Mouse (Mus musculus) stomach, embryonic 15.5 days (tissue): ENCODE results near the gene Olfr463. TPM values are rescaled to one million over a fixed set of nuclear protein-coding genes. Genes with fewer than 3 reads are reported as not detected.
"Not testable (repeated sequence)": the region's sequence is repeated elsewhere in the genome, so short reads cannot be mapped to it uniquely, and the experiment has no call there.

Experiments
- ATAC-seq: fragments of 200-750 bp; cut with Nextera tagmentation; 2 replicates; pipeline ENCODE4 v1.8.0; 2017; ENCODE audit warnings: low read depth, moderate number of reproducible peaks, moderate TSS enrichment; ENCODE audit not compliant: insufficient read depth, low FRiP score
- H3K27ac ChIP-seq: fragments of 300-500 bp; sonication (generic); 2 replicates; pipeline ENCODE4 v1.5.1; 2015; ENCODE audit warnings: mild to moderate bottlenecking, inconsistent platforms
- H3K27me3 ChIP-seq: fragments of 300-500 bp; sonication (generic); replicated peaks from 2 replicates; pipeline ENCODE4 v1.6.1; 2015; ENCODE audit warnings: inconsistent platforms
- H3K36me3 ChIP-seq: fragments of 300-500 bp; sonication (generic); 2 replicates; pipeline ENCODE4 v1.6.1; 2015; ENCODE audit warnings: inconsistent platforms
- H3K4me1 ChIP-seq: fragments of 300-500 bp; sonication (generic); 2 replicates; pipeline ENCODE4 v1.6.1; 2015; ENCODE audit warnings: inconsistent platforms
- H3K4me2 ChIP-seq: fragments of 300-500 bp; sonication (generic); 2 replicates; pipeline ENCODE4 v1.6.1; 2015; ENCODE audit warnings: mild to moderate bottlenecking, inconsistent platforms
- H3K4me3 ChIP-seq: fragments of 300-500 bp; sonication (generic); replicated peaks from 2 replicates; pipeline ENCODE4 v1.5.1; 2015; ENCODE audit warnings: inconsistent platforms
- H3K9ac ChIP-seq: fragments of 300-500 bp; sonication (generic); 2 replicates; pipeline ENCODE4 v1.6.1; 2015; ENCODE audit warnings: inconsistent platforms
- H3K9me3 ChIP-seq: fragments of 300-500 bp; sonication (generic); 2 replicates; pipeline ENCODE4 v1.6.1; 2016; ENCODE audit warnings: inconsistent platforms
- WGBS: fragments of 180-500 bp; shearing (Covaris S2); methylation state at CpG from one replicate; pipeline ENCODE4 v1.1.7; 2015; 5-methylcytosine and 5-hydroxymethylcytosine counted together
- polyA plus RNA-seq: library from polyadenylated mRNA; unstranded; fragments of >200 nt; fragmentation: Nextera tagmentation; extraction: Ambion mirVana; gene quantifications from 2 replicates; pipeline ENCODE4 v1.2.1, GENCODE M21; 2015

Olfr463 gene
- polyA plus RNA-seq, 1 experiment from 2014 or later, result not detected

DNA sequence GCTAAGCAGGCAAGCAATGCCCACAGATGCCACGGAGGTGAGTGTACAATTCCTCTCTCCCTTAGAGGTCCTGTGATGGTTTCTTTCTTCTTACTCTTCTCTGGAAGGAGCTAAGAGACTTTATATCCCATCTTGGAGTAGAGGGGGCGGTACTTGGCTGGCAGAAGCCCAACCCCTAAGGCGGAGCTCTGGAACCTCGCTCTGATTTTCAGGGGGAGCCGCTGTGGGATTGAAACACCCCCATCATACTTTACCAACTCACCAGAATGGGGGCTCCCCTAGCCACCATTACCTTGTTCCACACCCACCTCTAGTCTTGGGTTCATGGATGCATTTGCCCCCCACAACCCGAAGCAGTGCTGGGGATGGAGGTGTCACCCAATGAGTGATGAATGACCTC lies 21.8 kb downstream of the Olfr463 start, which contains the start of gene Epx:
Gene Epx, minus strand, starts transcription at position 101 of the 400 bp plus-strand sequence.
- Histone ChIP-seq H3K27me3 (no peaks in the 10 kb centered on the region), H3K4me1 (no peaks in the 10 kb centered on the region), H3K27ac (no peak within 1 kb of the TSS), H3K9ac (no peak within 1 kb of the TSS), H3K36me3 (no peaks in the 10 kb centered on the region), H3K4me3 (no peak within 1 kb of the TSS), H3K4me2 (no peak within 1 kb of the TSS), H3K9me3 (no peaks in the 10 kb centered on the region)
- WGBS, result 80% methylated on average over 6 of the region's 6 CpGs
- no peak for ATAC-seq

DNA sequence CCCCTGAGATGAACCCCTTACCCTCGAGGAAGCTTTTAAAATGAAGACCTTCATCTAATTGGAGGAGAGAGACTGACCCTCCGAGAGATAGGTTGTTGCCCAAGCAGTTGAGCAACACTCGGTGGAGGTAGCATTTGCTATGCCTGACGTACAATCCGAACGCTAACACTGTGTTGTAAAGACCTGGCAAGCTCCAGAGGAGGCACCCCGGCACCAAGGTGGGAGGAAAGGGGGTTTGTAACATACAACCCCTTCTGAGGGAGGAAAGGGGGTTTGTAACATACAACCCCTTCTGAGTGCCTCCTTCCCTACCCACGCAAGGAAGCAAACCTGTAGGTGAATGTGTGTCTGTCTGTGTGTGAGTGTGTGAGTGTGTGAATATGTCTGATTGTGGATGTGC lies 25.4 kb downstream of the Olfr463 start:
- Histone ChIP-seq H3K27me3 (no peaks in the 10 kb centered on the region), H3K9me3 (no peaks in the 10 kb centered on the region), H3K27ac (no peak overlapping the region), H3K4me3 (no peak overlapping the region), H3K9ac (no peak overlapping the region), H3K4me2 (no peak overlapping the region), H3K36me3 (no peaks in the 10 kb centered on the region), H3K4me1 (no peaks in the 10 kb centered on the region)
- 33% methylated on average over 8 of the region's 8 CpGs for WGBS
- ATAC-seq, result no peak

DNA sequence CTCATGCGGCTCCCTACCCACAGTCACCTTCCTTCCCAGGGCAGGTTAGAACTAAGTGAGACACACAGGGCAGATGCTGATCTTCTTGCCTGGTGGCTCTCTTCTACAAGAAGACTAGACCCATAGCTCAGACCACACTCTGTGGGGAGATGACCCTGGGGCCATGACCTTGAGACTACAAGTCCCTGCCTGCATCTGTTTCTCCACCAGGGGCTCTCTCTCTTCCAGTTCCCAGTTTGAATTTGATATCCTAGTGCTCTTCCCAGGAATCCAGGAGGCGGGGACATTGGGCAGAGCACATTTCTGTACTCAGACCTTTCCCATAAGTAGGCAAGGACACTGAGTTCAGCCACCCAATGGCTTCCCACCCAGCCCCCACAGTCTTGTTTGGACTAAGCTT lies 27.1 kb downstream of the Olfr463 start:
- Histone ChIP-seq H3K4me3 (no peak overlapping the region), H3K36me3 (no peaks in the 10 kb centered on the region), H3K4me1 (no peaks in the 10 kb centered on the region), H3K9ac (no peak overlapping the region), H3K4me2 (no peak overlapping the region), H3K27me3 (no peaks in the 10 kb centered on the region), H3K27ac (no peak overlapping the region), H3K9me3 (no peaks in the 10 kb centered on the region)
- no peak for ATAC-seq
- 66% methylated on average over 2 of the region's 2 CpGs for WGBS

DNA sequence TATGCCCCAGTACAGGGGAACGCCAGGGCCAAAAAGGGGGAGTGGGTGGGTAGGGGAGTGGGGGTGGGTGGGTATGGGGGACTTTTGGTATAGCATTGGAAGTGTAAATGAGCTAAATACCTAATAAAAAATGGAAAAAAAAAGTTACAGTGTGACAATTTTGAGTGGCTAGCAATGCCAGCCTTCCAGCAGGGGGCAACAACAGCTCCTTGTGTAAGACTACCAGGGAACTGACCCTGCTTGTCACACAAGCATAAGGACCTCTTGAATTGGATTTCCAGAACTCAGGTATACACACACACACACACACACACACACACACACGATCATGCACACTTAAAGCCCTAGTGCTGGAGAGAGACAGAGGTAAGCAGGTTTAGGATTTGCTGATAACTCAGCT lies 30.3 kb downstream of the Olfr463 start:
- not testable (repeated sequence) for H3K27ac ChIP-seq, H3K9ac ChIP-seq, H3K27me3 ChIP-seq, H3K4me2 ChIP-seq, H3K4me3 ChIP-seq, H3K4me1 ChIP-seq, ATAC-seq, H3K36me3 ChIP-seq, H3K9me3 ChIP-seq
- WGBS, result 86% methylated on average over 1 of the region's 2 CpGs

DNA sequence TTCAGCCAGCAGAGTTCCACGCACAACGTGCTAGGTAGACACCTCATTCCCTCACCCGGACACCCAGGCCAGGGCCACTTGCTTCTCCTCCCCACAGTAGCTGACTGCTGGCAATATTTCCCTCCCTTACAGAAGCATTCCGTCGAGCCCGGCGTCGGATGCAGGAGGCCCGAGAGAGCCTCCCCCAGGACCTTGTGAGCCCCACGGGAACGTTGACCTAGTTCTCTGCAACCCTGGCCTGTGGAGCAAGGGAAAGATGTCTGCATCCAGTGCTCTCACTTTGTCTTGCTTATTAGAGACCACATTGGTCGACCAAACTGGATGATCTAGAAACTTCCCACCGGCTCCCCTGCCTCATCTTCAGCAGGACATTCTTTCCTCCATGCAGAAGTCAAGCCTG lies 34.4 kb downstream of the Olfr463 start:
- no peak overlapping the region for H3K4me2 ChIP-seq
- H3K36me3 ChIP-seq, result peaks cover 8% of the 10 kb centered on the region; the same call in 1 of the 2 replicates
- H3K4me3 ChIP-seq, result no peak overlapping the region
- no peaks in the 10 kb centered on the region for H3K9me3 ChIP-seq
- no peak overlapping the region for H3K9ac ChIP-seq
- H3K27me3 ChIP-seq, result no peaks in the 10 kb centered on the region
- no peaks in the 10 kb centered on the region for H3K4me1 ChIP-seq
- 91% methylated on average over 13 of the region's 13 CpGs for WGBS
- H3K27ac ChIP-seq, result no peak overlapping the region
- no peak for ATAC-seq

DNA sequence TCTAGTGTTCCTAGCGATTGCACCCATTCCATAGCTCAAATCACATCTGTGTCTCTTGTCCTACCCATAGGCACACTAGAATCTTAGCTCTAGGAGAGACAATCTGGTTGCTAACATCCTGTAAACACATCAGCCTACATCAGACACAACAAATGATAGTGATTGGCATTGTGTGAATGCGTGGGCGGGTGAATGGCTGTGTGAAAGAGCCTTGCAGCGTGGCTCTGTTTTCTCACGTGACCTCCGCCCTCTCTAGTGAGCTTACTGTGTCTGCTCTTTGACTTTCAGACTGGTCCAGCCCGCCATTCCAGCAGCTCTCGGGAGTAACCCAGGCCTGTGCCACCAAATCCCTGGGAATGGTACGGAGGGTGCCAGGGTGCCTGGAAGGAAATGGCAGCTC lies 36.8 kb downstream of the Olfr463 start:
- no peaks in the 10 kb centered on the region for H3K27me3 ChIP-seq
- no peak for ATAC-seq
- no peak overlapping the region for H3K9ac ChIP-seq
- no peak overlapping the region for H3K27ac ChIP-seq
- H3K4me1 ChIP-seq, result no peaks in the 10 kb centered on the region
- no peak overlapping the region for H3K4me3 ChIP-seq
- no peak overlapping the region for H3K4me2 ChIP-seq
- 82% methylated on average over 9 of the region's 9 CpGs for WGBS
- H3K9me3 ChIP-seq, result no peaks in the 10 kb centered on the region
- peaks cover 8% of the 10 kb centered on the region; the same call in 1 of the 2 replicates for H3K36me3 ChIP-seq

DNA sequence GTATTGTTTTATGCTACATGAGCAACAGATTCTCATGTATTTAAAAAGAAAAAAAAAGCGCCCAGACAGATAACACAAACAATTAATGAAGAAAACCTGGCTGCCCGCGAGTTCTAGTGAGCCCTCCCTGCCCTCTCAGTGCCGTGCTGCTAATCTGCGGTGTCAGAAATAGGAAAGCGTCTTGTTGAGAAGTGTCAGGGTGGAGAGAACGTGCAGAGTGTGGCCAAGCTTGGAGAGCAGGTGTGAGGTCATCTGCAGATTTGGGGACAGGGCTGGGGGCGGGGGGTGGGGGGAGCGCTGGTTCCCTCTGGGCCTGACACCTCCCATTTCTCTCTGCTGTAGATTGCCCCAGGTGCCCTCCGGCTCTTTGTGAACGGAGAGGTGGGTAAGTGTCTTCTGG lies 37.9 kb downstream of the Olfr463 start:
- 84% methylated on average over 11 of the region's 11 CpGs for WGBS
- Histone ChIP-seq H3K4me3 (no peak overlapping the region), H3K27me3 (no peaks in the 10 kb centered on the region), H3K4me1 (no peaks in the 10 kb centered on the region), H3K9me3 (no peaks in the 10 kb centered on the region), H3K27ac (no peak overlapping the region), H3K36me3 (peaks cover 8% of the 10 kb centered on the region; the same call in 1 of the 2 replicates), H3K4me2 (no peak overlapping the region), H3K9ac (no peak overlapping the region)
- ATAC-seq, result no peak

DNA sequence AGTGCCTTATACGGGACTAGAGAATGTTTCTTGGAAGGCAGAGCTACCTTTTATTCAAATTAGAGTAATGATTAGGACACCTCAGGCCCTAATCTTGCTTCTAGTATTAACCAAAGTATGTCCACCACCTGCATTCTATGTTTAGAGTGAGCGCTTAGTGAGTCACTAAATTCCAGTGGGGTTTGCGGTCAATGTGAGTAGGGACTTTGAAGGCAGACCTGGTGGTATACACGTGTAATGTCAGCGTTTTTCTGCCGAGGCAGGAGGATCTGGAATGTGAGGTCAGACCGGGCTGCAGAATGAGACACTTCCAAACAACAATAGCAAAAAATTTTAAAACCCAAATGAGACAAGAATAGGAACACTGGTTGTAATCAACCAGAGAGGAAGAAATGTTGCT lies 42.6 kb downstream of the Olfr463 start:
- peaks cover 3% of the 10 kb centered on the region; the same call in 1 of the 2 replicates for H3K36me3 ChIP-seq
- H3K9me3 ChIP-seq, result no peaks in the 10 kb centered on the region
- H3K27me3 ChIP-seq, result no peaks in the 10 kb centered on the region
- H3K4me3 ChIP-seq, result no peak overlapping the region
- WGBS, result 84% methylated on average over 7 of the region's 7 CpGs
- H3K4me2 ChIP-seq, result no peak overlapping the region
- H3K27ac ChIP-seq, result no peak overlapping the region
- no peak for ATAC-seq
- no peak overlapping the region for H3K9ac ChIP-seq
- H3K4me1 ChIP-seq, result peaks cover 8% of the 10 kb centered on the region

DNA sequence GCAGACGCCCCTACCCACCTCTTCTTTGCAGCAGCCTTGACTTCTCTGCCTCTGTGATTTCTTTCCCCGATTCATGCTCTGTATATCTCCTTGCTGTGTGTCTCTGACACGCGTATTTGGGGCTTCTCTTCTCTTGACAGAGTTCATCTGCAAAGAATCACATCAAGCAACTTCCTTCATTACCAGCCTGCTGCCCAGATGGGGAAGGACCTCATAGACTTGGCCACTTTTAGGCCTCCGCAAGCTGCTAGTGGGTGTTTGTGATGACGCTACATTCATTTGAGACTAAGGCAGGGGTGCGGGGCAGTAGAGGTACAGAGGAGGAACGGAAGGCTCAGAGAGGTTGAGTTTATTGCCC lies 43.6 kb downstream of the Olfr463 start:
- no peak for ATAC-seq

DNA sequence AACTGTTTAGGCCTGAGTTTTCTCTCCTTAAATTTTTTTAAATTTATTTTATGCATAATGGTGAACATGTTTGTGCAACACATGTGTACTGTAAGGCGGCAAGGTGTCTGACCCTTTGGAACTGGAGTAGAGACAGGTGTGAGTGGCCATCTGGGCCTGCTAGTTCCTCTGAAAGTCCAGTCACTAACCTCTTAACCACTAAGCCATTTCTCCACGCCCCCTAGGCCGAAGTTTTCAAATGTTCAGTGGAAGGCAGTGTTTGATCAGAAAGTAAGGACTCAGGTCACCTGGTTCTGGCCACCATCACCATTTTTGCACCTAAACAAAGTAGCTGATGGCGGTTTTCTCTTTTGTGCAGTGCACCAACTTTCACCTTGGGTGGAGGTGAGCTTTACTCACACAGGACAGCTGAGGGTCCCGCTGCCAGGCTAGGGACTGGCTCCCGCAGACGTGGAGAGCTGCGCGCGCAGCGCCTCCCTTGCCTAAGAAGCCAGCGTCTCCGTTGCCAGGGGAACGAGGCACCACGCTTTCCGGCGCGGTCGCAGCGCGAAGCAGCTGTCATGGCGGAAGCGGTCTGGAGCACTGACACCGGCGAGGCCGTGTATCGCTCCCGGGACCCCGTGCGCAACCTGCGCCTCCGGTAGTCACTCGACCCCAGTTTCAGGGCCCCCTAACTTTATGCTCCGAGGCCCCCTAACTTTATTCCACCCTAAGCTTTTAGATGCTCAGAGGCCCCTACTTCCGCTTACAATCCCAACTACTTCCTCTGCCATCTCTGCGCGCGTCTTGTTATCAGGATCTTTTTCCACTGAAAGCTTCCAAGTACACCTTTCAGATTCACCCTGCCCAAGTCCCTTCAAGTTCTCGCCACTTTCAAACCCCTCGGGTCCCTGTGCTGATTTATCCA lies 44.2 kb downstream of the Olfr463 start, which contains the start of gene Mks1:
Gene Mks1, plus strand, starts transcription at position 526 of the 907 bp plus-strand sequence.
- Histone ChIP-seq H3K4me3 (peak within 1 kb of the TSS; percentile 63), H3K4me2 (peak within 1 kb of the TSS; percentile 81), H3K27me3 (no peaks in the 10 kb centered on the region), H3K9me3 (no peaks in the 10 kb centered on the region), H3K36me3 (no peaks in the 10 kb centered on the region; the same call in 1 of the 2 replicates), H3K9ac (peak within 1 kb of the TSS; percentile 9; the same call in 1 of the 2 replicates), H3K27ac (peak within 1 kb of the TSS; percentile 40; the same call in 1 of the 2 replicates), H3K4me1 (peaks cover 8% of the 10 kb centered on the region)
- 3% methylated on average over 40 of the region's 40 CpGs for WGBS
- ATAC-seq, result peak; percentile 90

More for the DNA sequence above, 43.6 kb downstream of the Olfr463 start:
- 28% methylated on average over 8 of the region's 8 CpGs for WGBS
- Histone ChIP-seq H3K4me1 (peaks cover 8% of the 10 kb centered on the region), H3K9ac (no peak overlapping the region; the same call in 1 of the 2 replicates), H3K4me2 (peak overlapping the region; percentile 81), H3K27me3 (no peaks in the 10 kb centered on the region), H3K27ac (peak overlapping the region; percentile 17; the same call in 1 of the 2 replicates), H3K4me3 (peak overlapping the region; percentile 63), H3K9me3 (no peaks in the 10 kb centered on the region), H3K36me3 (peaks cover 2% of the 10 kb centered on the region; the same call in 1 of the 2 replicates)

DNA sequence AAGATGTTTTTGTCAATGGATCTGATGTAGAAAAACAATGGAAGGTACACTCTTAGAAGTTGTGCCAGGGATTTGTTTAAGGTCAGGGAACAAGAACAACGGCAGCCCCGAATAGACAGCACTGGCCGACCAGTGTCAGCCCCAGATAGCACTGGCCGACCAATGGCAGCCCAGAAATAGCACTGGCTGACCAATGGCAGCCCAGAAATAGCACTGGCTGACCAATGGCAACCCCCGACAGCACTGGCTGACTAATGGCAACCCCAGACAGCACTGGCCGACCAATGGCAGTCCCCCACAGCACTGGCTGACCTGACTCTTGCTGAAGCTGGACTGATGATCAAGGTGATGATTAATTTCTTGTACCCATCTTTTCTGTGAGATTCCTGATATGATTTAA lies 49.3 kb downstream of the Olfr463 start:
- Histone ChIP-seq H3K27me3 (no peaks in the 10 kb centered on the region), H3K9ac (no peak overlapping the region), H3K27ac (no peak overlapping the region), H3K9me3 (no peaks in the 10 kb centered on the region), H3K36me3 (no peaks in the 10 kb centered on the region), H3K4me1 (peaks cover 3% of the 10 kb centered on the region; the same call in 1 of the 2 replicates), H3K4me3 (no peak overlapping the region), H3K4me2 (no peak overlapping the region)
- WGBS, result 62% methylated on average over 6 of the region's 6 CpGs
- ATAC-seq, result no peak

DNA sequence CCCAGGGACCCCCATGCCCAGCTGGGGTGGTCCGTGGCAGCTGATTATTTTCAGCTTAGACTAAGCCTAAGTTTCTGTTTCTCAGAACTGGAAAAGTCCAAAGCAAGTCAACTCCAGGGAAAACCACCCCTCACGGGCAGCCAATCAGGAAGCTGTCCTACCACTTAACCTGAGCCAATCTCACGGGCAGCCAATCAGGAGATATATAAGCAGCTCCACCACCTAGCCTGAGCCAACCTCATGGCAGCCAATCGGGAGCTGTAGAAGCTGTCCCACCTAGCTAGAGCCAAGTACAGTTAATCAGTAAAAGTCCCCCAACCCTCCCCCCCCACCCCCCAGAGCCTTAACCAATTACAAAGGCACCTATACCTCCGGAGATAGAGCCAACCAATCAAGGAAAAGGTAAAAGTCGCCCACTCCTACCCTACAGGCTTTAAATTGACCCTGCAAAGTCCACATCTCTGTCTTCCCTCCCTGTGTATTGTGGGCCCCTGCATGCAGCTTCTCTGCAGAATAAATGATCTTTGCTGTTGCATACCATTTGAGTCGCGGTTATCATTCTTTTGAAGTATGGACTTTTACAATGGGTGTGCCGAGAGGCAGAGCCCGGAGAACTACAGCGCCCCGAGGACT lies 50.1 kb downstream of the Olfr463 start:
- Histone ChIP-seq H3K9ac (no peak overlapping the region), H3K27me3 (no peaks in the 10 kb centered on the region), H3K4me3 (no peak overlapping the region), H3K9me3 (no peaks in the 10 kb centered on the region), H3K4me2 (no peak overlapping the region), H3K27ac (no peak overlapping the region), H3K4me1 (no peaks in the 10 kb centered on the region), H3K36me3 (no peaks in the 10 kb centered on the region)
- WGBS, result 79% methylated on average over 12 of the region's 12 CpGs
- ATAC-seq, result no peak
